Mouse (Mus musculus): ENCODE results near the gene Elavl3.

DNA sequence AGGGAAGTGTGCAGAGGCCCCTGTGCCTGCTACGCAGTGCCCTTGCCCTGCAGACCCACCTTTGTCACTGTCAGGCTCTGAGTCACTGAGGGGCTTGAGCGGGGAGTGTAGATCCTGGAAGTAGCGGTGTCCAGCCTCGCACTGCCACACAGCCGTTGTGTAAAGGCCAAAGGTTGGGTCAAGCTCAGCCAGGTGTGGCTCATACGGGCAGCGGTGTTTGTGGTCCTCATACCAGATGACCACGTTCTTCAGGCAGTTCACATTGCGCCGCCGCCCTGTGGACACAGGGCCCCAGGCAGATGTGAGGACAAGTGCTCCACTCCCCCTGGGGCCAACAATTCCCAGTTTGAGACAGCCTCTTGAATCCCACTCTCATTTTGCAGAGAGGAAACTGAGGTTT, 13.8 kb upstream of the Elavl3 start:
- no peak for TF ChIP-seq CTCF (IDR thresholded peaks at IDR 0.05; ENCODE audit: low read depth, low read length)
- no peak for TF ChIP-seq POLR2A (IDR thresholded peaks at IDR 0.05; ENCODE audit: extremely low read depth, insufficient read depth, low read length)

Measured in liver, adult 2 months (tissue).